In genomic region chr12:69884053-69884452, GRCm38 (mm10) we compare ENCODE assay signal across 20 mouse cellular contexts. TPM values are rescaled to one million over a fixed set of nuclear protein-coding genes. Genes with fewer than 3 reads are reported as not detected.
DNase-seq lines count a peak whose midpoint lies in the region; ATAC-seq and TF ChIP-seq lines count a peak whose summit lies in the region.
"Had no signal": no experiment of that assay in that cellular context is flagged by ENCODE, and none has a peak within 500 bp of the region (broad histone marks: within the 10 kb centered on the region; RNA-seq: fewer than 3 reads in every experiment).

No protein-coding gene starts in this region.

- no peak for TF ChIP-seq EP300 in liver, postnatal 0 days (IDR thresholded peaks at IDR 0.05; ENCODE audit: low read depth)

- TF ChIP-seq CTCF in liver, postnatal 0 days (IDR thresholded peaks at IDR 0.05; ENCODE audit: low read depth), result no peak

- H3K27ac ChIP-seq in liver, postnatal 0 days (ENCODE audit: low read depth), result no peak overlapping the region
- no peak overlapping the region for H3K27ac ChIP-seq in kidney, embryonic 15.5 days
- H3K27ac ChIP-seq: embryonic facial prominence, embryonic 15.5 days; heart, adult 2 months; heart, embryonic 15.5 days; hindbrain, embryonic 10.5 days had no signal

- no peaks in the 10 kb centered on the region for H3K9me3 ChIP-seq in liver, postnatal 0 days (ENCODE audit: low read length)
- H3K9me3 ChIP-seq in kidney, embryonic 15.5 days (replicated peaks), result no peaks in the 10 kb centered on the region
- H3K9me3 ChIP-seq: embryonic facial prominence, embryonic 15.5 days; heart, embryonic 15.5 days; hindbrain, embryonic 10.5 days had no signal

- H3K4me3 ChIP-seq in liver, postnatal 0 days (ENCODE audit: low read depth, low read length), result no peak overlapping the region
- no peak overlapping the region for H3K4me3 ChIP-seq in kidney, embryonic 15.5 days (replicated peaks)
- H3K4me3 ChIP-seq: embryonic facial prominence, embryonic 15.5 days; heart, adult 2 months; heart, embryonic 15.5 days; hindbrain, embryonic 10.5 days had no signal

- peaks cover 24% of the 10 kb centered on the region for H3K4me1 ChIP-seq in liver, postnatal 0 days (ENCODE audit: insufficient read depth)
- H3K4me1 ChIP-seq in kidney, embryonic 15.5 days, result peaks cover 53% of the 10 kb centered on the region

- WGBS in liver, postnatal 0 days (ENCODE audit: insufficient replicate concordance), result 86% methylated on average over 5 of the region's 5 CpGs
- 82% methylated on average over 5 of the region's 5 CpGs for WGBS in kidney, embryonic 15.5 days

- peak; percentile 31 to 36 for DNase-seq in kidney, adult 8-10 months
- DNase-seq in kidney, adult 18-20 months, result no peak
- DNase-seq in liver, postnatal 0 days, result no peak
- DNase-seq in liver, result no peak
- DNase-seq in kidney, postnatal 36 days, result peak; percentile 30 to 40
- no peak for DNase-seq in heart, postnatal 14 days
- DNase-seq: adrenal gland, postnatal 10 days; cerebellum, adult 11 months; cerebellum, adult 8-10 months; cerebellum, postnatal 14 days; embryo, embryonic 11 days; gastrocnemius, postnatal 10 days; heart, adult 2 months had no signal

- H3K4me2 ChIP-seq in liver, postnatal 0 days (ENCODE audit: low read depth, low read length), result no peak overlapping the region
- no peak overlapping the region for H3K4me2 ChIP-seq in kidney, embryonic 15.5 days
- H3K4me2 ChIP-seq: embryonic facial prominence, embryonic 15.5 days; heart, embryonic 11.5 days; heart, embryonic 15.5 days had no signal

- H3K36me3 ChIP-seq in liver, postnatal 0 days (replicated peaks; ENCODE audit: insufficient read depth, low read length), result no peaks in the 10 kb centered on the region; the same call in 1 of the 2 replicates
- 0 out of 2 replicates have a peak, but pooled peaks cover 4% of the 10 kb centered on the region for H3K36me3 ChIP-seq in kidney, embryonic 15.5 days
- H3K36me3 ChIP-seq: embryonic facial prominence, embryonic 15.5 days; heart, embryonic 15.5 days had no signal

- H3K9ac ChIP-seq in liver, postnatal 0 days (replicated peaks), result no peak overlapping the region
- no peak overlapping the region for H3K9ac ChIP-seq in kidney, embryonic 15.5 days
- H3K9ac ChIP-seq: embryonic facial prominence, embryonic 15.5 days; heart, embryonic 15.5 days had no signal

- H3K27me3 ChIP-seq in liver, postnatal 0 days (ENCODE audit: insufficient read depth, low read length), result no peaks in the 10 kb centered on the region
- H3K27me3 ChIP-seq in kidney, embryonic 15.5 days, result no peaks in the 10 kb centered on the region
- H3K27me3 ChIP-seq: embryonic facial prominence, embryonic 15.5 days; heart, embryonic 15.5 days had no signal

- ATAC-seq in liver, postnatal 0 days, result peak; percentile 55
- ATAC-seq in kidney, embryonic 15.5 days (replicated peaks; ENCODE audit: low FRiP score), result peak; percentile 63; the same call in 1 of the 2 replicates
- no peak for ATAC-seq in activated CD4-positive, CD25-positive, alpha-beta regulatory T cell, adult 4 months
- ATAC-seq: forebrain, embryonic 16.5 days had no signal

- intact Hi-C loops in heart, postnatal 14 days (cut with DNase I), result no loop called here

RNA-seq across cellular contexts. Expression of gene Atl1, which starts 8.4 kb away (rescaled TPM):
- 1.0 and 1.1 TPM in 2 replicates for polyA plus RNA-seq in liver, postnatal 0 days (2015; fragmentation: Nextera tagmentation; extraction: Ambion mirVana)
- 5.4 and 7.7 TPM in 2 replicates for polyA plus RNA-seq in kidney, embryonic 15.5 days (2015; fragmentation: Nextera tagmentation; extraction: Ambion mirVana)
- total RNA-seq in heart, postnatal 14 days (2021), result 1 to 10 TPM; 4.0 to 6.1 TPM
- under 1 TPM in 1 of 2 experiments, not detected in 1; 0.91 TPM for polyA plus RNA-seq in activated CD4-positive, CD25-positive, alpha-beta regulatory T cell, adult 4 months (2017; shearing (Covaris generic))

RNA-seq across cellular contexts. Expression of gene Map4k5, which starts 8.9 kb away (rescaled TPM):
- 11.7 and 11.8 TPM in 2 replicates for polyA plus RNA-seq in liver, postnatal 0 days (2015; fragmentation: Nextera tagmentation; extraction: Ambion mirVana)
- polyA plus RNA-seq in kidney, embryonic 15.5 days (2015; fragmentation: Nextera tagmentation; extraction: Ambion mirVana), result 34.3 and 36.9 TPM in 2 replicates
- total RNA-seq in heart, postnatal 14 days (2021), result 10 to 100 TPM; 28.7 to 30.1 TPM
- 1 to 10 TPM; 2.9 to 3.3 TPM for polyA plus RNA-seq in activated CD4-positive, CD25-positive, alpha-beta regulatory T cell, adult 4 months (2017; shearing (Covaris generic))

Comparison
In these comparisons a context has a peak if more than half of its experiments do, and no peak if none do; other contexts are left out.
1. DNase-seq: peak in kidney, adult 8-10 months (2 of 2) and kidney, postnatal 36 days (2 of 2); none in kidney, adult 18-20 months (single experiment), liver, postnatal 0 days (single experiment), liver (single experiment) and heart, postnatal 14 days (0 of 2).